Mouse (Mus musculus): ENCODE data around the gene Psors1c2. TPM values are rescaled to one million over a fixed set of nuclear protein-coding genes. Genes with fewer than 3 reads are reported as not detected.

Gene Psors1c2
- polyA plus RNA-seq, 1 experiment from 2014 or later: 1.2 TPM

DNA sequence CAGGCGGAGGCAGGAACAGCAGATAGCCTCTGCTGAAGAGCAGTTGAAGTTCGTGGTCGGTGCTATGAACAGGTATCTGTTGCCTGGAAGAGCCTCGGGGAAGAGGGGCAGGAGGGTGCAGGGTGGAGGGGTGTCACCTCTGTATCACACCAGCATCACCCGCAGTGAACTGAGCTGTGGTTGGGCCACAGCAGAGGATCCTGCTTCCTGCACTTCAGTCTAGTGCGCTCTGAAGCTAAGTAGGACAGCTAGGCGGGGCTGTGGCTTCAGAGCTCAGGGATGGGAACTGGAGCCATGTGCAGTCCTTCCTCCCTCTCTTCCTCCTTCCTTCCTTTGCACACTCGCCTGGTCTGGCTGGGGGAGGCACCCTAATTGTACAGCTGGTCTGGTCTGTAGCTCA is 6.4 kb upstream of the Psors1c2 start:
- no peak overlapping the region for H3K4me3 ChIP-seq
- no peak overlapping the region for H3K9ac ChIP-seq
- 76% methylated on average over 8 of the region's 8 CpGs for WGBS
- no peaks in the 10 kb centered on the region for H3K27me3 ChIP-seq
- H3K9me3 ChIP-seq (replicated peaks): no peaks in the 10 kb centered on the region
- peaks cover 7% of the 10 kb centered on the region; the same call in 1 of the 2 replicates for H3K4me1 ChIP-seq
- no peak for ATAC-seq (ENCODE audit: low FRiP score)
- peaks cover 28% of the 10 kb centered on the region for H3K36me3 ChIP-seq
- H3K27ac ChIP-seq: no peak overlapping the region
- H3K4me2 ChIP-seq (replicated peaks): no peak overlapping the region

DNA sequence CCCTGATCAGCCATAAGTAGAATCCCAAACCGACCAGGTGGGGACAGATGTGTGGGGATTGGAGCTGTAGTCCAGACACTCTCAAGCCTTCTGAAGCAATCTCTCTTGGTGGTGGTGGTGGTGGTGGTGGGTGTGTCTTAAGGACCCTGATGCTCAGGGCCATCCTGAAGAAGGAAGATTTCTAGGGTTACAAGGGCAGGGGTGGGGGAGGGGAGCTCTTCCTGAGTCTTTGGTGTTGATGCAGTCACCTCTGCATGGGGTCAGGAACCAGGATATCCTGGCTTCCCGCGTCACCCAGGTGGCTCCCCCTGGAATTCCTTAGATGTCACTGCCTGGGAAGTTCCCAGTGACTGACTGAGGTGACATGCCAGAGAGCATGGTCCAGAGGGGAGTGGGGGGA is 641 bp upstream of the Psors1c2 start:
- ATAC-seq (ENCODE audit: low FRiP score): no peak
- Histone ChIP-seq H3K4me2 (replicated peaks) (no peak overlapping the region), H3K9me3 (replicated peaks) (no peaks in the 10 kb centered on the region), H3K27ac (no peak overlapping the region), H3K4me1 (peaks cover 13% of the 10 kb centered on the region; the same call in 1 of the 2 replicates), H3K27me3 (0 out of 2 replicates have a peak, but pooled peaks cover 3% of the 10 kb centered on the region), H3K9ac (no peak overlapping the region), H3K4me3 (no peak overlapping the region), H3K36me3 (peaks cover 17% of the 10 kb centered on the region)
- 12% methylated on average over 3 of the region's 3 CpGs for whole genome bisulfite sequencing

DNA sequence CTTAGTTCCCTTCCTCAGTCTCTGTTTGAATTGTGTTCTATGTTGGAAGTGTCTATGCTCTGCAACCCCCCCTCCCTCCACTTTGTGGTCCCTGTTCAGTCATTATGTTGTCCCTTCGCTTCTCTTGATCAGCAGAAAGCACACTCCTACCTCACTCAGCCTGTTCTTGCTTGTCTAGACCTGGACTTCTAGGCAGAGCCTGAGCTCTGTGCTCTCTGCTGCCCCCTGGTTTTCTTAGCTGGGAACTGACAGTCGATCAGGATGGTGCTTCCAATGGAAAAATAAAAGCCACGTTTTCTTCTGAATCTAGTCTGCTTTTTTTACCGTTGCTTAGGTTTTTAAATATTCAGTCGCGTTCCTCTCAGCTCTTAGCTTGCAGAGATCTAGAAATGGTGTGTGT is 1.3 kb downstream of the Psors1c2 start:
- no peaks in the 10 kb centered on the region for H3K9me3 ChIP-seq (replicated peaks)
- no peak overlapping the region for H3K4me2 ChIP-seq (replicated peaks)
- H3K4me3 ChIP-seq: no peak overlapping the region
- H3K4me1 ChIP-seq: peaks cover 13% of the 10 kb centered on the region; the same call in 1 of the 2 replicates
- H3K9ac ChIP-seq: no peak overlapping the region
- H3K27ac ChIP-seq: no peak overlapping the region
- peak; percentile 72 for ATAC-seq (ENCODE audit: low FRiP score)
- H3K27me3 ChIP-seq: 0 out of 2 replicates have a peak, but pooled peaks cover 3% of the 10 kb centered on the region
- WGBS: 14% methylated on average over 6 of the region's 6 CpGs
- H3K36me3 ChIP-seq: 0 out of 2 replicates have a peak, but pooled peaks cover 4% of the 10 kb centered on the region

DNA sequence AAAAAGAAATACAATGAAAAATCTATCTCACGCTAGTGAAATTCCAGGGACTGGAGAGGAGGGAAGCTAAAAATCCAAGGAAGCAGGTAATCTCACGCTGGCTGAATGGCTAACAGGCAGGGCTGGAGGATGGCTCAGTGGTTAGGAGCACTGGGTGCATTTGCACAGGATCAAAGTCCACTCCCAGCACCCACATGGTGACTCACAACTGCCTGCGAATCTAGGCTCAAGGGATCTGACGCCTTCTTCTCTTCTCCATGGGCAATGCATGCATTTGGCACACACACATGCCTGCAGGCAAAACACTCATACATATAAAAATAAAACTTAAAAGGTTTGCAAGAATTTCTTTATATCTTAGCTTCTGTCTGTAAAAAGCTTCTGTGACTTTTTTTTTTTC is 4.4 kb downstream of the Psors1c2 start:
- Histone ChIP-seq H3K27me3 (0 out of 2 replicates have a peak, but pooled peaks cover 3% of the 10 kb centered on the region), H3K4me3 (no peak overlapping the region), H3K9me3 (replicated peaks) (no peaks in the 10 kb centered on the region), H3K9ac (no peak overlapping the region), H3K4me2 (replicated peaks) (no peak overlapping the region), H3K27ac (no peak overlapping the region), H3K4me1 (0 out of 2 replicates have a peak, but pooled peaks cover 2% of the 10 kb centered on the region), H3K36me3 (no peaks in the 10 kb centered on the region)
- ATAC-seq (ENCODE audit: low FRiP score): no peak
- WGBS: 86% methylated on average over 4 of the region's 4 CpGs

DNA sequence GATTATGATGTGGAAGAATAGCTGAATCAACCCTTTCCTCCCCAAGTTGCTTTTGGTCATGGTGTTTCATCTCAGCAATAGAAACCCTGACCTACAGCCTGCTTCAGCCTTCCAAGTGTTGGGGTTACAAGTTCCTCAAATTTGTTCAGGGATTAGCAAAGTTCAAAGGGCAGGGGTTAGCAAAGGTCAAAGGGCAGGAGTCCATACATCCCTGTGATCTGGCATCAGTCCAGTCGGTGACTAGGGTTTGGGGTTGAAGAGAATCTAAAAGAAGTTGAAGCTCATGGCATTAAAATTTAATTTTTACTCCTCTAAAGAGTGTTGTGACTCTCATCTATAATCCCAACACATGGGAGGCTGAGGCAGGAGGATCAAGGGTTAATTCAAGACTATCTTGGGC is 5.5 kb downstream of the Psors1c2 start:
- ATAC-seq (ENCODE audit: low FRiP score): no peak
- Histone ChIP-seq H3K27ac (no peak overlapping the region), H3K27me3 (0 out of 2 replicates have a peak, but pooled peaks cover 1% of the 10 kb centered on the region), H3K4me3 (no peak overlapping the region), H3K4me2 (replicated peaks) (no peak overlapping the region), H3K4me1 (peaks cover 4% of the 10 kb centered on the region), H3K9me3 (replicated peaks) (no peaks in the 10 kb centered on the region), H3K36me3 (no peaks in the 10 kb centered on the region), H3K9ac (no peak overlapping the region)
- 74% methylated on average over 1 of the region's 1 CpGs for WGBS

DNA sequence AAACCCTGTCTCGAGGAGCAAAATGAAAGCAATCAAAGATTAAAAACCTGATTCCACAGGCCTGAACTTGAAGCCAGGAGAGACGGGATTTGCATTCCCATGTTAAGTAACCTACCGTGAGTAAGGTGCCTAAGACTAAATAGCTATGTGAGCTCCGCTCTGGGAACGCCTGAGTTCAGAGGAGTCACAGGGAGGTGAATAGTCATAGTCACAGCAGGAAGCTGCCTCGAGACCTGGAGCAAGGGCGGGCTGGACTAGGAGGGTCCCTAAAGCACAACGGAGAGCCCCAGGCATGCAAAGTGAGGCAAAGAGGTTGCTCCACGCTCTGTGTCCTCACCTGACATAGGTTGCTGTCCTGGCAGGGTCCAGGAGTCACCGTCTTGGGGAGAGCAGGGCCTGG is 6.5 kb downstream of the Psors1c2 start:
- ATAC-seq (ENCODE audit: low FRiP score): no peak

DNA sequence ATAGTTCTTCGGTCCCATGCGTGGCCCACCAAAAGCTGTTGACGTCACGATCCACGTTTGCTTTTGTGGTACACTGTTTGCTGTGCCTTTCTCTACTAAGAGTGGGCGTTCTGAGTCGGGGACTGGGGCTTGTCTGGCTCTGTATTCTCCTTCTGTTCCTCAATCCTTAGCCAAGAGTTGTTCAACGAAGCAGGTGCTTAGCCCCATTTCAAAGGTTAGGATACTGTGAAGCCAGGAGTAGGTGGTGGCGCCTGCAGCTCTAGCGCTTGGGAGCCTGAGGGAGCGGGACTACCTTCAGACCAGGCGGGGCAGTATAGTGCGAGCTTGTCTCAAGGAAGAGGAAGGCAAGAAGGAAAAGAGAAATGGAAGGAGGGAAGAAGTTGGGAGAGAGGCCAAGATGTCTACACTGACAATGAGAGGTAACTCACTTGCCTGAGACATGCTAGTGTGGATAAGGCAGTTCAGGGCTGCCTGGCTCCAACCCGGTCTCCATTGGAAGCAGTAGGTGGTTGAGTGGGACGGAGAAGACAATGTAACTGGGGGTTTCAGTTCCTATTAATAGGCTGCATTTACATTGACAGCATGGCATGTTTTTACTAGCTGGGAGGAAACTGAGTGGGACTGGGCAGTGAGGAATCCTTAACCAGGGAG is 9.9 kb downstream of the Psors1c2 start:
- peak; percentile 15; the same call in 1 of the 2 replicates for ATAC-seq (ENCODE audit: low FRiP score)
- H3K27ac ChIP-seq: peak overlapping the region; percentile 77
- 74% methylated on average over 15 of the region's 15 CpGs for WGBS
- H3K4me3 ChIP-seq: no peak overlapping the region
- H3K9me3 ChIP-seq (replicated peaks): no peaks in the 10 kb centered on the region
- peak overlapping the region; percentile 30 for H3K4me2 ChIP-seq (replicated peaks)
- no peak overlapping the region for H3K9ac ChIP-seq
- H3K4me1 ChIP-seq: peaks cover 18% of the 10 kb centered on the region
- no peaks in the 10 kb centered on the region for H3K27me3 ChIP-seq
- no peaks in the 10 kb centered on the region for H3K36me3 ChIP-seq

More for the DNA sequence above, 6.5 kb downstream of the Psors1c2 start:
- Histone ChIP-seq H3K4me3 (no peak overlapping the region), H3K27ac (no peak overlapping the region), H3K9ac (no peak overlapping the region), H3K9me3 (replicated peaks) (no peaks in the 10 kb centered on the region), H3K36me3 (no peaks in the 10 kb centered on the region), H3K27me3 (no peaks in the 10 kb centered on the region), H3K4me2 (replicated peaks) (no peak overlapping the region), H3K4me1 (peaks cover 4% of the 10 kb centered on the region)
- WGBS: 50% methylated on average over 10 of the region's 10 CpGs

DNA sequence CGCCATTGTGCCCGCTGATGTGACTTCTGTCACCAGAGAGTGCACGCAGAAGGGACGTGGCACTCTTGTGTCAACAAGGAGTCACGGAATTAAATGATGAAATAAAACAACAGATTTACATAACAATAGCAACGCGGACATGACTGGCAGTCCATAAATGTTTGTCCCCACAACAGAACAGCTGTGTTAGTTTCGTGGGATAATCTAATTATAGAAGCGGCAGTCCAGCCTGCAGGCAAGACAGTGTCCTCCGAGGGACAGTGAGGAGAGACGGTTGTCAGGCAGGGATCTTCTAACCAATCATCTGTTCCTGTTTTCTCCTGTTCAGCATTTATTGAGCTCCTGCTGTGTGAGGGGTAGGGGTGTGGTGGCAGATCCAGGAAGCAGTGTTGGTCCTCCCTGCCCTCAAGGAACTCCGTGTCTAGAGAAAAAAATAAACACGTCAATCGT is 10.4 kb downstream of the Psors1c2 start:
- 18% methylated on average over 14 of the region's 14 CpGs for WGBS
- peak; percentile 82 for ATAC-seq (ENCODE audit: low FRiP score)
- H3K27me3 ChIP-seq: no peaks in the 10 kb centered on the region
- H3K9ac ChIP-seq: no peak overlapping the region
- H3K9me3 ChIP-seq (replicated peaks): no peaks in the 10 kb centered on the region
- H3K36me3 ChIP-seq: no peaks in the 10 kb centered on the region
- H3K4me2 ChIP-seq (replicated peaks): peak overlapping the region; percentile 30
- H3K27ac ChIP-seq: peak overlapping the region; percentile 77
- H3K4me3 ChIP-seq: no peak overlapping the region
- H3K4me1 ChIP-seq: peaks cover 18% of the 10 kb centered on the region

DNA sequence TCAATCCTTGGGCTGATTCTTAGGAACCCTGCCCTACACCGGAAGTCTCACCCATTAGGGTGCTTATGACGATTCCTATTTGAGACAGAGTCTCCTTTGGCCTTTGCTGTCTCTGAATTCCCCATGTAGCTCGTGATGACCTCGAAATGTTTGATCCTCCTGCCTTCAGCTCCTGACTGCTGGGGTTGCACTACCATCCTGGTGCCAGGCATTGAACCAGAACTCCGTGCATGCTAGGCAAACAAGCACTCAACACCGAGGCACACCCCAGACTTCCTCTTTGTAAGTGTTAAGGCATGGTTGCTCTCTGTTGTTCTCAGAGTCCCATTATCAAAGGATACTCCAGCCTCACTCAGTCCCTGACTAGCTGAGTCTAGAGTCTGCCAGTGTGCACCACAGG is 11.0 kb downstream of the Psors1c2 start:
- Histone ChIP-seq H3K4me1 (peaks cover 18% of the 10 kb centered on the region), H3K4me2 (replicated peaks) (no peak overlapping the region; the same call in 1 of the 2 replicates), H3K9ac (no peak overlapping the region), H3K36me3 (no peaks in the 10 kb centered on the region), H3K4me3 (no peak overlapping the region), H3K27me3 (no peaks in the 10 kb centered on the region), H3K9me3 (replicated peaks) (no peaks in the 10 kb centered on the region), H3K27ac (peak overlapping the region; percentile 77)
- WGBS: 73% methylated on average over 6 of the region's 6 CpGs
- ATAC-seq (ENCODE audit: low FRiP score): no peak

DNA sequence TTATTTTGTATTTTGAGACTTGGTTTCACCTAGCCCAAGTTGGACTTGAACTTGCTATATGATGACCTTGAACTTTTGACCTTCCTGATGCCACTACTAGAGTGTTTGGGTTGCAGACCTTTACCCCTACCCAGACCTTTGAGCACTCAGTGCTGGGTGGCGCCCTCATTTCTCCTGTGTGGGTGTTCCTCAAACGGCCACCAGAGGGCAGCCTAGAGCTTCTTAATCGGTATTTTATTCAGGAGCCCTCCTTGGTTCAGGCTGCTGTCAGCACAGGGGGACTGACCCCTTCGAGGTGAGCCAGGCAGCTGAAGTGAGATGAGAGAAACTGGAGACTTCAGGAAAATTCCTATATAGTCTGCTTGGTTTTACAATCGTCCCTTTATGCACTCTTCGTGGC is 11.7 kb downstream of the Psors1c2 start:
- no peaks in the 10 kb centered on the region for H3K36me3 ChIP-seq
- H3K4me1 ChIP-seq: peaks cover 22% of the 10 kb centered on the region
- no peak overlapping the region for H3K4me3 ChIP-seq
- H3K4me2 ChIP-seq (replicated peaks): no peak overlapping the region
- ATAC-seq (ENCODE audit: low FRiP score): no peak
- whole genome bisulfite sequencing: 28% methylated on average over 6 of the region's 6 CpGs
- H3K27me3 ChIP-seq: no peaks in the 10 kb centered on the region
- H3K9me3 ChIP-seq (replicated peaks): no peaks in the 10 kb centered on the region
- no peak overlapping the region for H3K27ac ChIP-seq
- H3K9ac ChIP-seq: no peak overlapping the region

DNA sequence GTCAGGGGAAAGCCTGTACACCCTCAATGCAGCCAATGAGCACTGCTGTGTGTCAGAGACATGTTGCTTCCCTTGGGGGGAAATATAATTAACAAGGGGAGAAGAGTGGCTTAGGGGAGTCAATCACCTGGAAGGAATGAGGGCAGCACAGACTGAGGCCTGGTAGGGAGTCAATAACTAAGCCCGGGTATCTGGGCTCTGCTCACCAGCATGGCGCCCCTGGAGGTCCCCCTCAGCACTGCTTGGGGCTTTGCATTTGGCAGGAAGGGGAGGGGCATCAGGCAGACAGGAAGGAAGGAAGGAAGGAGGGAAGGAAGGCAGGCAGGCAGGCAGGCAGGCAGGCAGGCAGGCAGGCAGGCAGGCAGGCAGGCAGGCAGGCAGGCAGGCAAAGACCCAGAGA is 14.5 kb downstream of the Psors1c2 start:
- WGBS: 71% methylated on average over 2 of the region's 2 CpGs
- no peak for ATAC-seq (ENCODE audit: low FRiP score)
- H3K36me3 ChIP-seq: no peaks in the 10 kb centered on the region
- no peak overlapping the region for H3K4me3 ChIP-seq
- 0 out of 2 replicates have a peak, but pooled peaks cover 6% of the 10 kb centered on the region for H3K27me3 ChIP-seq
- H3K9me3 ChIP-seq (replicated peaks): no peaks in the 10 kb centered on the region
- H3K4me2 ChIP-seq (replicated peaks): no peak overlapping the region
- H3K4me1 ChIP-seq: peaks cover 26% of the 10 kb centered on the region
- H3K27ac ChIP-seq: no peak overlapping the region
- H3K9ac ChIP-seq: no peak overlapping the region

DNA sequence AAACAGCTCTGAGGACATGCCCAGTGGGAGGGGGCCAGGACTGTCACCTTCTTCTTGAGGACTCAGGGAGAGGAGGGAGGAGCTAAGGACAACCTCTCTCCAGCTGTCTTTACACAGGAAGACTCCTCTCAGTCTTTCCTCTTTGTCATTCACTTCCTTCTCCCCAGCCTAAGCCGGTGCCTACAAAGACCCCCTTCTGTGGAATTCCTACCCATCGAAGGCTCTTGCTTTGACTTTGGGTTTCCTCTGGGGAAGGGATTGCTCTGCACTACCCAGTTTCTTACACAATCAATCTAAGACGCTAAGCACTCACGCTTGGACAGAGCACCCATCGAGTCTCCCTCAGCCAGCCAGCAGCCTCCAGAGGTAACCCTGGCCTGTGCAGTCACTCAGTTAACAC is 15.6 kb downstream of the Psors1c2 start:
- peaks cover 22% of the 10 kb centered on the region for H3K4me1 ChIP-seq
- H3K27me3 ChIP-seq: 0 out of 2 replicates have a peak, but pooled peaks cover 6% of the 10 kb centered on the region
- no peaks in the 10 kb centered on the region for H3K36me3 ChIP-seq
- H3K4me2 ChIP-seq (replicated peaks): no peak overlapping the region
- H3K9ac ChIP-seq: no peak overlapping the region
- no peak for ATAC-seq (ENCODE audit: low FRiP score)
- H3K4me3 ChIP-seq: no peak overlapping the region
- no peak overlapping the region for H3K27ac ChIP-seq
- 15% methylated on average over 5 of the region's 5 CpGs for WGBS
- H3K9me3 ChIP-seq (replicated peaks): no peaks in the 10 kb centered on the region
